8 mouse cellular contexts compared by ENCODE assay signal in genomic region chr11:50587026-50587425, GRCm38 (mm10). TPM values are rescaled to one million over a fixed set of nuclear protein-coding genes. Genes with fewer than 3 reads are reported as not detected.
A peak's percentile ranks its signal among the peaks of the same experiment; 100 is the strongest.
DNase-seq lines count a peak whose midpoint lies in the region; ATAC-seq lines count a peak whose summit lies in the region.

No protein-coding gene starts in this region.

- no peak overlapping the region for H3K9ac ChIP-seq in limb, embryonic 11.5 days (ENCODE audit: low read length)

- no peak overlapping the region for H3K4me3 ChIP-seq in limb, embryonic 11.5 days (ENCODE audit: low read depth, low read length)
- H3K4me3 ChIP-seq in limb, embryonic 10.5 days: no peak overlapping the region

- H3K27me3 ChIP-seq in limb, embryonic 11.5 days (ENCODE audit: control insufficient read depth, insufficient read depth, low read length): no peaks in the 10 kb centered on the region
- H3K27me3 ChIP-seq in limb, embryonic 10.5 days (ENCODE audit: low read depth, poor library complexity, severe bottlenecking): no peaks in the 10 kb centered on the region

- no peak overlapping the region for H3K27ac ChIP-seq in limb, embryonic 11.5 days (replicated peaks; ENCODE audit: low read depth, low read length)
- no peak overlapping the region for H3K27ac ChIP-seq in limb, embryonic 10.5 days

- intact Hi-C loops in gastrocnemius, postnatal 14 days (cut with DNase I; ENCODE audit: low total_unique reads): no loop called here

- no peaks in the 10 kb centered on the region for H3K36me3 ChIP-seq in limb, embryonic 11.5 days (ENCODE audit: control insufficient read depth, insufficient read depth, low read length)
- H3K36me3 ChIP-seq in limb, embryonic 10.5 days: no peaks in the 10 kb centered on the region

- no peaks in the 10 kb centered on the region for H3K4me1 ChIP-seq in limb, embryonic 11.5 days (ENCODE audit: control insufficient read depth, insufficient read depth, low read length)
- H3K4me1 ChIP-seq in limb, embryonic 10.5 days: no peaks in the 10 kb centered on the region; the same call in 1 of the 2 replicates

- no peaks in the 10 kb centered on the region for H3K9me3 ChIP-seq in limb, embryonic 11.5 days (ENCODE audit: control insufficient read depth, low read length)
- H3K9me3 ChIP-seq in limb, embryonic 10.5 days (replicated peaks): no peaks in the 10 kb centered on the region

- no peak for ATAC-seq in limb, embryonic 11.5 days (ENCODE audit: insufficient number of reproducible peaks, low FRiP score, low TSS enrichment, low read depth)
- ATAC-seq in megakaryocyte progenitor cell, adult 5-6 weeks (replicated peaks; ENCODE audit: poor library complexity): peak; percentile 85
- no peak for ATAC-seq in monocyte, adult 5-6 weeks (replicated peaks; ENCODE audit: insufficient number of reproducible peaks, low FRiP score, low TSS enrichment, poor library complexity, severe bottlenecking)

- 58% methylated on average over 7 of the region's 7 CpGs for whole genome bisulfite sequencing in limb, embryonic 11.5 days
- 64% methylated on average over 7 of the region's 7 CpGs for WGBS in limb, embryonic 10.5 days

- H3K4me2 ChIP-seq in limb, embryonic 11.5 days (ENCODE audit: low read depth, severe bottlenecking): no peak overlapping the region

- DNase-seq in cerebellum, adult 18-20 months: peak; percentile 27 to 38
- DNase-seq in cerebellum, adult 11-12 months: no peak
- peak; percentile 51 for DNase-seq in limb, embryonic 11.5 days (ENCODE audit: low spot score)
- no peak for DNase-seq in limb, embryonic 10.5 days (ENCODE audit: low spot score)
- peak; percentile 59 for DNase-seq in adrenal gland, postnatal 10 days
- DNase-seq in gastrocnemius, postnatal 14 days: peak; percentile 54

RNA-seq across cellular contexts. Expression of gene Adamts2, which starts 14.9 kb away (rescaled TPM):
- polyA plus RNA-seq in limb, embryonic 11.5 days (2014; fragmentation: Nextera tagmentation; extraction: Ambion mirVana): 0.61 and 1.0 TPM in 2 replicates
- 0.46 and 0.72 TPM in 2 replicates for polyA plus RNA-seq in limb, embryonic 10.5 days (2016; fragmentation: Nextera tagmentation; extraction: Ambion mirVana)
- total RNA-seq in adrenal gland, postnatal 10 days (2021): 10 to 100 TPM; 17.6 to 19.4 TPM
- total RNA-seq in gastrocnemius, postnatal 14 days (2021): 10 to 100 TPM; 19.0 to 26.6 TPM
- total RNA-seq in megakaryocyte progenitor cell, adult 5-6 weeks (2015): 0.17 TPM in 1 of 2 replicates, not detected in the other
- total RNA-seq in megakaryocyte progenitor cell, adult 5-6 weeks (2017): not detected in 2 replicates
- total RNA-seq in monocyte, adult 5-6 weeks (2017): 0.11 TPM in 1 of 3 replicates, not detected in the others

Comparison
In these comparisons a context has a peak if more than half of its experiments do, and no peak if none do; other contexts are left out.
1. DNase-seq: peak in cerebellum, adult 18-20 months (2 of 2), limb, embryonic 11.5 days (single experiment), adrenal gland, postnatal 10 days (single experiment) and gastrocnemius, postnatal 14 days (single experiment); none in cerebellum, adult 11-12 months (single experiment) and limb, embryonic 10.5 days (single experiment).
2. RNA of gene Adamts2, which starts 14.9 kb away (total RNA-seq): 19.0 to 26.6 TPM in gastrocnemius, postnatal 14 days and 17.6 to 19.4 TPM in adrenal gland, postnatal 10 days; 0.17 TPM in megakaryocyte progenitor cell, adult 5-6 weeks and 0.11 TPM in monocyte, adult 5-6 weeks; every median in the first group is over 10 times any median in the second.